Mouse (Mus musculus) forebrain, embryonic 11.5 days (tissue): Measurements from ENCODE around the gene Clcn2. TPM values are rescaled to one million over a fixed set of nuclear protein-coding genes. Genes with fewer than 3 reads are reported as not detected.
A peak's percentile ranks its signal among the peaks of the same experiment; 100 is the strongest.

Source experiments
- ATAC-seq: fragments of 200-750 bp; cut with Nextera tagmentation; replicated peaks from 2 replicates; pipeline ENCODE4 v1.8.0; 2017; ENCODE audit warnings: moderate TSS enrichment; ENCODE audit not compliant: low FRiP score
- DNase-seq: peaks from one replicate; pipeline ENCODE4 v3.0.0-alpha.2; 2017; ENCODE audit warnings: low spot score
- H3K27ac ChIP-seq: fragments of 300-500 bp; sonication (generic); 2 replicates; pipeline ENCODE4 v1.5.1; 2014; ENCODE audit warnings: low read depth, low read length
- H3K27me3 ChIP-seq: fragments of 300-500 bp; sonication (generic); 2 replicates; pipeline ENCODE4 v1.6.1; 2014; ENCODE audit warnings: mild to moderate bottlenecking, low read length, mixed read lengths; ENCODE audit not compliant: control insufficient read depth, insufficient read depth
- H3K36me3 ChIP-seq: fragments of 300-500 bp; sonication (generic); 2 replicates; pipeline ENCODE4 v1.6.1; 2014; ENCODE audit warnings: mild to moderate bottlenecking, low read length, moderate library complexity, mixed read lengths; ENCODE audit not compliant: control insufficient read depth, insufficient read depth
- H3K4me1 ChIP-seq: fragments of 300-500 bp; sonication (generic); replicated peaks from 2 replicates; pipeline ENCODE4 v1.6.1; 2014; ENCODE audit warnings: low read length, mixed read lengths; ENCODE audit not compliant: control insufficient read depth, insufficient read depth
- H3K4me2 ChIP-seq: fragments of 300-500 bp; sonication (generic); 2 replicates; pipeline ENCODE4 v1.6.1; 2014; ENCODE audit warnings: low read depth, mild to moderate bottlenecking, low read length, moderate library complexity, mixed read lengths; ENCODE audit not compliant: severe bottlenecking
- H3K4me3 ChIP-seq: fragments of 300-500 bp; sonication (generic); 2 replicates; pipeline ENCODE4 v1.5.1; 2014; ENCODE audit warnings: low read depth, low read length
- H3K9ac ChIP-seq: fragments of 300-500 bp; sonication (generic); 2 replicates; pipeline ENCODE4 v1.6.1; 2014; ENCODE audit warnings: low read length
- H3K9me3 ChIP-seq: fragments of 300-500 bp; sonication (generic); 2 replicates; pipeline ENCODE4 v1.6.1; 2016; ENCODE audit warnings: low read length, mixed read lengths; ENCODE audit not compliant: control insufficient read depth
- WGBS: fragments of 180-500 bp; shearing (Covaris S2); extraction: QIAGEN DNeasy Blood & Tissue Kit; methylation state at CpG from one replicate; pipeline ENCODE4 v1.1.7; 2014; 5-methylcytosine and 5-hydroxymethylcytosine counted together
- polyA plus RNA-seq: library from polyadenylated mRNA; unstranded; fragments of >200 nt; fragmentation: Nextera tagmentation; extraction: Ambion mirVana; gene quantifications from 2 replicates; pipeline ENCODE4 v1.2.1, GENCODE M21; 2014

Clcn2 gene
- polyA plus RNA-seq, 1 experiment from 2014 or later: 16.5 TPM

- under 1% methylated on average over 60 of the region's 68 CpGs for WGBS
- Histone ChIP-seq H3K36me3 (no peaks in the 10 kb centered on the region; the same call in 1 of the 2 replicates), H3K9ac (peak overlapping the region; percentile 76), H3K4me1 (peaks cover 9% of the 10 kb centered on the region; the same call in 1 of the 2 replicates), H3K27ac (peak overlapping the region; percentile 84), H3K9me3 (no peaks in the 10 kb centered on the region), H3K27me3 (no peaks in the 10 kb centered on the region), H3K4me2 (peak overlapping the region; percentile 85), H3K4me3 (peak overlapping the region; percentile 44)
- DNase-seq (peak; percentile 93), ATAC-seq (peak; percentile 87)
Measured at GRCm38 (mm10) chr16:20715976-20716840, 1.3 kb downstream of the Clcn2 start.

GRCm38 (mm10) chr16:20715566-20715965 lies 2.0 kb downstream of the Clcn2 start:
- Histone ChIP-seq H3K27me3 (no peaks in the 10 kb centered on the region), H3K9me3 (no peaks in the 10 kb centered on the region), H3K4me1 (peaks cover 9% of the 10 kb centered on the region; the same call in 1 of the 2 replicates), H3K36me3 (no peaks in the 10 kb centered on the region; the same call in 1 of the 2 replicates), H3K27ac (peak overlapping the region; percentile 84), H3K9ac (peak overlapping the region; percentile 76), H3K4me2 (peak overlapping the region; percentile 85), H3K4me3 (peak overlapping the region; percentile 44)
- WGBS: 1% methylated on average over 12 of the region's 12 CpGs
- ATAC-seq (no peak; the same call in 1 of the 2 replicates), DNase-seq (no peak)

- no peaks in the 10 kb centered on the region for H3K27me3 ChIP-seq
- WGBS: 58% methylated on average over 2 of the region's 2 CpGs
- H3K9me3 ChIP-seq: no peaks in the 10 kb centered on the region
- ATAC-seq (no peak), DNase-seq (no peak)
- peaks cover 9% of the 10 kb centered on the region; the same call in 1 of the 2 replicates for H3K4me1 ChIP-seq
- no peak overlapping the region for H3K27ac ChIP-seq
- peak overlapping the region; percentile 44 for H3K4me3 ChIP-seq
- peak overlapping the region; percentile 85 for H3K4me2 ChIP-seq
- H3K36me3 ChIP-seq: no peaks in the 10 kb centered on the region; the same call in 1 of the 2 replicates
- H3K9ac ChIP-seq: peak overlapping the region; percentile 76; the same call in 1 of the 2 replicates
Measured at GRCm38 (mm10) chr16:20715161-20715560, 2.4 kb downstream of the Clcn2 start.

DNA sequence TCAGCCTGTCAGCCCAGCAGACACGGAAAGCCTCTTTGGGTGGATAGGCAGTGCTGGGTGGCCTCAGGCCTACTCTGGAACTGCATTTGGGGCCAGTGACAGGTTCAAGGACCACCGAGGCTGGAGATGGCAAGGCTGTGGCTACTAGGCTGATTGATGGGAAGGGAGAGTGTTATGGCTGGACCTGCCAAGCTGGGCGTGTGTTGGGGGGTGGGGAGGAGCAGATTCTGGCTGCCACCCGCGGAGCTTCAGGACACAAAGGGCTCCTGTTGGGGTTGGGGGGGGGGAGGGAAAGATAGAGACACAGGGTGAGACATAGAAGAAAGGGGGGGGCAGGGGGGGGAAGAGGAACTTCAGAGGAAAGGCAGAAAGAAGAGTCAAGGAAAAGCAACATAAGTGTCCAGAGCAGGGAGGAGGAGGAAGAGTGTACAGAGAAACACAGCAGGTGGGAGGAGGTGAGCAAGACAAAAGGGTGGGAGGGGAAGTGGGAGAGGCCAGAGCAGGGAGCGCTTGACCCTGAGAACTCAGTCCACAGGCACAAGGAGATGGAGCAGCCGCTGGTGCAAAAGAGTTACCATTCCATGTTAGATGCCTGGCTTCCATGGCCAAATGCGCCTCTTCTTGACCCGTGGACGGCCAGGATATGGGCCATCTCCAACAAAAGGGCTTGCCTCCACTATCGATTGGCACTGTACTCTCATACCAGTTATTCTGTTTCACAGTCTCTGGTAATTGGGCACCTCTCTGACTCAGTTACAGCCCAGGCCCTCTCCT lies 3.1 kb downstream of the Clcn2 start:
- Histone ChIP-seq H3K27me3 (no peaks in the 10 kb centered on the region), H3K9me3 (no peaks in the 10 kb centered on the region), H3K9ac (no peak overlapping the region; the same call in 1 of the 2 replicates), H3K36me3 (no peaks in the 10 kb centered on the region), H3K4me1 (peaks cover 9% of the 10 kb centered on the region; the same call in 1 of the 2 replicates), H3K27ac (no peak overlapping the region), H3K4me2 (peak overlapping the region; percentile 85), H3K4me3 (peak overlapping the region; percentile 44; the same call in 1 of the 2 replicates)
- DNase-seq (no peak), ATAC-seq (no peak)
- 19% methylated on average over 11 of the region's 11 CpGs for WGBS

DNA sequence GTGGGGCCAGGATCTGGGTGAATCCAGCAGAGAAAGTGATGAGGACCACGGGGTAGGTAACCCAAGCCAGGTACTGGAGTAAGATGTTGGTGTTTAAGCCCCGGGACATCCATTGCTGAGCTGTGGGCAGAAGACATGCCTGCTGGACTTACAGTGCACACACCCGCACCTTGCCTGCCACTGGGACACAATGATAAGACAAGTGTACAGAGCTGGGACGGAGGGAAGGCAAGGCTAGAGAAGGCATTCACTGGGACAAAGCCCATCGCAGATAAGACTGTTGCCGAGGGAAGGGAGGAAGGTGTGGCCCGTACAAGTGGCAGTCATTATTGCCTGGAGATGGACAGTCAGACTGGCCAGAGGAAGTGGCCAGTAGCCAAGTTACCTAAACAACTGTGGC lies 4.7 kb downstream of the Clcn2 start:
- ATAC-seq (no peak), DNase-seq (no peak)
- Histone ChIP-seq H3K4me3 (no peak overlapping the region), H3K9me3 (no peaks in the 10 kb centered on the region), H3K27ac (no peak overlapping the region), H3K4me2 (no peak overlapping the region), H3K27me3 (no peaks in the 10 kb centered on the region), H3K9ac (no peak overlapping the region), H3K36me3 (no peaks in the 10 kb centered on the region), H3K4me1 (peaks cover 9% of the 10 kb centered on the region; the same call in 1 of the 2 replicates)
- 93% methylated on average over 7 of the region's 7 CpGs for WGBS

GRCm38 (mm10) chr16:20712190-20712589 lies 5.4 kb downstream of the Clcn2 start:
- H3K36me3 ChIP-seq: no peaks in the 10 kb centered on the region; the same call in 1 of the 2 replicates

GRCm38 (mm10) chr16:20710810-20711209 lies 6.7 kb downstream of the Clcn2 start:
- H3K9me3 ChIP-seq: no peaks in the 10 kb centered on the region
- no peaks in the 10 kb centered on the region; the same call in 1 of the 2 replicates for H3K36me3 ChIP-seq
- ATAC-seq (no peak), DNase-seq (no peak)
- H3K27me3 ChIP-seq: no peaks in the 10 kb centered on the region
- H3K27ac ChIP-seq: no peak overlapping the region
- H3K4me2 ChIP-seq: no peak overlapping the region
- H3K4me1 ChIP-seq: peaks cover 5% of the 10 kb centered on the region; the same call in 1 of the 2 replicates
- no peak overlapping the region for H3K4me3 ChIP-seq
- 89% methylated on average over 4 of the region's 4 CpGs for WGBS
- no peak overlapping the region for H3K9ac ChIP-seq

More at GRCm38 (mm10) chr16:20712190-20712589, 5.4 kb downstream of the Clcn2 start:
- Histone ChIP-seq H3K4me3 (no peak overlapping the region), H3K27ac (no peak overlapping the region), H3K9ac (no peak overlapping the region), H3K27me3 (no peaks in the 10 kb centered on the region), H3K4me2 (no peak overlapping the region), H3K4me1 (peaks cover 8% of the 10 kb centered on the region; the same call in 1 of the 2 replicates), H3K9me3 (no peaks in the 10 kb centered on the region)
- no peak for ATAC-seq
- WGBS: 79% methylated on average over 9 of the region's 9 CpGs
- DNase-seq: no peak

DNA sequence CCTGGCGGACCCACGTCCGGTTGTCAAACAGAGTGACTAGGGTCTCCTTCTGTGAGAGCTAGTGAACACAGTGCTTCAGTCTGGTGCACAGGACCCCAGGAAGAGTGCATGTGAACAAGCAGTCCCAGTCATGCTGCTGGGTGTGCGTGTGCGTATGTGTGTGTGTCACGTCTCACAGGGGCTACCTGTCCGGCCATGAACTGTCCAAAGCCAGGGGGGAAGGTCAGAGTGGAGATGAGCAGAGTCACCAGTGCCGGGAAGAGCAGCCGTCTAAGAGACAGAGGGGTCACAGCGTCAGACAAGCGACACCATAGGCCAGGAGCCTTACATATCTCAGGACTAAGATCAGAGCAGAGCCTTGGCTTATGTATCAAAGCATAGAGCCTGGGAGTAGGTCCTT lies 7.2 kb downstream of the Clcn2 start:
- Histone ChIP-seq H3K4me1 (peaks cover 5% of the 10 kb centered on the region; the same call in 1 of the 2 replicates), H3K27ac (no peak overlapping the region), H3K9me3 (no peaks in the 10 kb centered on the region), H3K36me3 (no peaks in the 10 kb centered on the region; the same call in 1 of the 2 replicates), H3K9ac (no peak overlapping the region), H3K27me3 (no peaks in the 10 kb centered on the region), H3K4me2 (no peak overlapping the region), H3K4me3 (no peak overlapping the region)
- 94% methylated on average over 11 of the region's 11 CpGs for WGBS
- DNase-seq (no peak), ATAC-seq (no peak)
